In genomic region chr5:64835295-64835694, GRCm38 (mm10) we compare ENCODE assay signal across 14 mouse cellular contexts.
"Had no signal": no experiment of that assay in that cellular context is flagged by ENCODE, and none has a peak within 500 bp of the region (broad histone marks: within the 10 kb centered on the region; RNA-seq: fewer than 3 reads in every experiment).

No protein-coding gene starts in this region.

- H3K9me3 ChIP-seq: limb, embryonic 10.5 days; liver, embryonic 12.5 days; lung, embryonic 15.5 days; midbrain, embryonic 13.5 days; neural tube, embryonic 12.5 days had no signal

- H3K4me3 ChIP-seq: left cerebral cortex, adult 2 months; limb, embryonic 10.5 days; liver, embryonic 12.5 days; lung, embryonic 15.5 days; midbrain, embryonic 13.5 days; neural tube, embryonic 12.5 days had no signal

- H3K9ac ChIP-seq: liver, embryonic 12.5 days; lung, embryonic 15.5 days; midbrain, embryonic 13.5 days; neural tube, embryonic 12.5 days had no signal

- DNase-seq: kidney, adult 11 months; kidney, adult 9 months; kidney, postnatal 14 days; lung, postnatal 14 days; retina, postnatal 1 day; right cerebral cortex, postnatal 4 days; thymus, postnatal 36 days had no signal

- H3K4me2 ChIP-seq: liver, embryonic 12.5 days; lung, embryonic 15.5 days; midbrain, embryonic 13.5 days; neural tube, embryonic 12.5 days had no signal

- H3K27me3 ChIP-seq: liver, embryonic 12.5 days; lung, embryonic 15.5 days; midbrain, embryonic 13.5 days; neural tube, embryonic 12.5 days had no signal

- H3K27ac ChIP-seq: left cerebral cortex, adult 2 months; limb, embryonic 10.5 days; liver, embryonic 12.5 days; lung, embryonic 15.5 days; macrophage; midbrain, embryonic 13.5 days; neural tube, embryonic 12.5 days had no signal

- H3K4me1 ChIP-seq: midbrain, embryonic 13.5 days; neural tube, embryonic 12.5 days had no signal

- ATAC-seq: liver, embryonic 12.5 days; midbrain, embryonic 13.5 days had no signal
